Mouse (Mus musculus) CH12.LX (cell line): ENCODE measurements around the gene Ell.

Experiments used
- CTCF ChIP-seq, 2 experiments: IDR thresholded peaks in 1 of 2; conservative IDR thresholded peaks in 1 of 2; 2 replicates each; pipeline ENCODE4 v1.5.1; 2011 to 2012; ENCODE audit warnings: low read depth in 2 of 2, low read length in 2 of 2, improper control_type of control experiment in 1 of 2, inconsistent platforms in 1 of 2, mild to moderate bottlenecking in 1 of 2, moderate library complexity in 1 of 2
- ELF1 ChIP-seq: IDR thresholded peaks from 2 replicates; pipeline ENCODE4 v1.6.1; 2014; ENCODE audit warnings: low read depth, mild to moderate bottlenecking, inconsistent platforms, low read length, improper control_type of control experiment
- POLR2A ChIP-seq: IDR thresholded peaks from 2 replicates; pipeline ENCODE4 v1.6.1; 2011; ENCODE audit warnings: low read depth, mild to moderate bottlenecking, improper control_type of control experiment, low read length

DNA sequence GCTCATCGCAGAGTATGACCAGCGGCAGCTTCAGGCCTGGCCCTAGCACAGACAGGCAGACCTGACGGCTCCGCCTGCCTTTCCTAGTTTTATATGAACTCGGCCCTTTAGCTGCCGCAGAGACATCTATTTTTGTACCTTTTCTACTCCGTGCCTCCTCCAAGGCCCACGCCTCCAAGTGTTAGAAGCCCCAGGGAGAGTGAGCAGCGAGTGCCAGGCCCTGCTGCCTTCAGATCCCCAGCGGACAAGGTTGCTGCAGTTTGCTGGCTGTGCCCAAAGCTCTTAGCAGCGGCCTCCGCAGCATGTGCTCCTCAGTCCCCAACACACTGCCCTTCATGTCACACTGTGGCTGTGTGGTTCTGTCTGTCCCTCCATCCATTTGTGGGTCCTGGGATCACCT, 52.3 kb downstream of the Ell start:
- TF ChIP-seq ELF1 (no peak), CTCF (conservative IDR thresholded peaks at IDR 0.05 in 1 of 2, IDR thresholded peaks at IDR 0.05 in 1 of 2; ENCODE audit: low read depth in 2 of 2, low read length in 2 of 2) (no peak), POLR2A (no peak)
